ENCODE assay signal across 15 mouse cellular contexts in genomic region chr8:105477792-105478191, GRCm38 (mm10). TPM values are rescaled to one million over a fixed set of nuclear protein-coding genes. Genes with fewer than 3 reads are reported as not detected.
DNase-seq lines count a peak whose midpoint lies in the region; ATAC-seq and TF ChIP-seq lines count a peak whose summit lies in the region.
"Had no signal": no experiment of that assay in that cellular context is flagged by ENCODE, and none has a peak within 500 bp of the region (broad histone marks: within the 10 kb centered on the region; RNA-seq: fewer than 3 reads in every experiment).

No protein-coding gene starts in this region.

- no peak for TF ChIP-seq CTCF in heart, adult 2 months (IDR thresholded peaks at IDR 0.05)
- no peak for TF ChIP-seq CTCF in heart, postnatal 0 days (IDR thresholded peaks at IDR 0.05; ENCODE audit: low read depth)
- TF ChIP-seq CTCF in hindbrain, postnatal 0 days (IDR thresholded peaks at IDR 0.05; ENCODE audit: low read depth): no peak

- no peaks in the 10 kb centered on the region for H3K79me2 ChIP-seq in heart, adult 2 months (replicated peaks; ENCODE audit: control insufficient read depth, insufficient read depth, low read length)

- TF ChIP-seq POLR2A in heart, adult 2 months (IDR thresholded peaks at IDR 0.05; ENCODE audit: insufficient read depth, low read depth, low read length): no peak

- H3K4me1 ChIP-seq in heart, adult 2 months (ENCODE audit: control insufficient read depth, insufficient read depth, low read length): peaks cover 13% of the 10 kb centered on the region
- peaks cover 65% of the 10 kb centered on the region for H3K4me1 ChIP-seq in heart, embryonic 13.5 days
- peaks cover 38 to 44% of the 10 kb centered on the region in 2 experiments for H3K4me1 ChIP-seq in heart, embryonic 14.5 days (ENCODE audit: control insufficient read depth in 2 of 2, insufficient read depth in 2 of 2, low read length in 2 of 2)
- H3K4me1 ChIP-seq in heart, postnatal 0 days (ENCODE audit: control insufficient read depth, insufficient read depth): peaks cover 16% of the 10 kb centered on the region
- H3K4me1 ChIP-seq in hindbrain, postnatal 0 days (ENCODE audit: insufficient read depth, low read length): peaks cover 23% of the 10 kb centered on the region

- H3K27ac ChIP-seq in heart, adult 2 months: peak overlapping the region; percentile 1; the same call in 1 of the 2 replicates
- peak overlapping the region; percentile 34 for H3K27ac ChIP-seq in heart, embryonic 13.5 days (replicated peaks)
- peak overlapping the region; percentile 36 to 67 for H3K27ac ChIP-seq in heart, embryonic 14.5 days (replicated peaks in 1 of 2; ENCODE audit: control insufficient read depth in 1 of 2, insufficient read depth in 1 of 2, low read depth in 2 of 2, low read length in 2 of 2)
- H3K27ac ChIP-seq in heart, postnatal 0 days (ENCODE audit: low read depth): peak overlapping the region; percentile 55
- no peak overlapping the region for H3K27ac ChIP-seq in hindbrain, postnatal 0 days
- H3K27ac ChIP-seq: embryonic facial prominence, embryonic 15.5 days; forebrain, embryonic 15.5 days; hindbrain, embryonic 14.5 days had no signal

- peak in 1 of 2 experiments; percentile 21 for DNase-seq in heart, adult 2 months
- DNase-seq in heart, postnatal 25 days (ENCODE audit: low spot score): no peak
- no peak for DNase-seq in heart, postnatal 36 days
- no peak for DNase-seq in heart, postnatal 0 days (ENCODE audit: low spot score)
- no peak for DNase-seq in hindbrain, postnatal 0 days (ENCODE audit: low spot score)
- DNase-seq: adrenal gland, adult 8-10 months had no signal

- no peaks in the 10 kb centered on the region for H3K9me3 ChIP-seq in heart, embryonic 13.5 days
- no peaks in the 10 kb centered on the region for H3K9me3 ChIP-seq in heart, embryonic 14.5 days (ENCODE audit: control insufficient read depth, low read length)
- H3K9me3 ChIP-seq in heart, postnatal 0 days (replicated peaks; ENCODE audit: control insufficient read depth, low read length): no peaks in the 10 kb centered on the region
- H3K9me3 ChIP-seq in hindbrain, postnatal 0 days (ENCODE audit: low read length): no peaks in the 10 kb centered on the region
- H3K9me3 ChIP-seq: embryonic facial prominence, embryonic 15.5 days; forebrain, embryonic 15.5 days; hindbrain, embryonic 10.5 days had no signal

- 43% methylated on average over 3 of the region's 3 CpGs for WGBS in heart, adult 2 months
- 31% methylated on average over 3 of the region's 3 CpGs for WGBS in heart, embryonic 13.5 days
- 35% methylated on average over 3 of the region's 3 CpGs for WGBS in heart, embryonic 14.5 days
- 32% methylated on average over 3 of the region's 3 CpGs for WGBS in heart, postnatal 0 days
- WGBS in hindbrain, postnatal 0 days: 75% methylated on average over 3 of the region's 3 CpGs

- no peak for ATAC-seq in heart, embryonic 13.5 days (ENCODE audit: extremely low read depth, insufficient number of reproducible peaks, low FRiP score, low TSS enrichment)
- ATAC-seq in heart, embryonic 14.5 days (ENCODE audit: insufficient number of reproducible peaks, insufficient read depth, low FRiP score, low read depth): no peak
- no peak for ATAC-seq in heart, postnatal 0 days (ENCODE audit: insufficient read depth, low read depth)
- ATAC-seq in hindbrain, postnatal 0 days: no peak
- ATAC-seq: forebrain, embryonic 15.5 days; intestine, embryonic 16.5 days had no signal

- no peak overlapping the region for H3K9ac ChIP-seq in heart, adult 2 months (ENCODE audit: low read depth, low read length)
- no peak overlapping the region for H3K9ac ChIP-seq in heart, embryonic 13.5 days
- H3K9ac ChIP-seq in heart, embryonic 14.5 days (ENCODE audit: low read length): no peak overlapping the region
- no peak overlapping the region; the same call in 1 of the 2 replicates for H3K9ac ChIP-seq in heart, postnatal 0 days (replicated peaks; ENCODE audit: low read depth, low read length)
- H3K9ac ChIP-seq in hindbrain, postnatal 0 days (replicated peaks; ENCODE audit: low read length): no peak overlapping the region
- H3K9ac ChIP-seq: embryonic facial prominence, embryonic 15.5 days; forebrain, embryonic 15.5 days; hindbrain, embryonic 14.5 days had no signal

- intact Hi-C loops in heart, adult 2 months (cut with DNase I): loop anchor here (2.0 to 5.0 kb wide), 3 partner anchors 35 to 120 kb away; partner anchors contain the start of genes Kctd19 and Lrrc36
- intact Hi-C loops in heart, postnatal 25 days (cut with DNase I): loop anchor here (2.0 kb wide), 2 partner anchors 65 to 119 kb away; partner anchors contain the start of genes Kctd19 and Lrrc36
- intact Hi-C loops in heart, postnatal 36 days (cut with DNase I): loop anchor here (2.0 kb wide), 1 partner anchor 25 kb away; no protein-coding TSS in a partner anchor

- H3K27me3 ChIP-seq in heart, adult 2 months (ENCODE audit: control insufficient read depth, insufficient read depth, low read length): no peaks in the 10 kb centered on the region
- H3K27me3 ChIP-seq in heart, embryonic 13.5 days (replicated peaks): peaks cover 22% of the 10 kb centered on the region
- no peaks in the 10 kb centered on the region for H3K27me3 ChIP-seq in heart, embryonic 14.5 days (ENCODE audit: control insufficient read depth, insufficient read depth, low read length)
- H3K27me3 ChIP-seq in heart, postnatal 0 days (ENCODE audit: control insufficient read depth, insufficient read depth, low read length): no peaks in the 10 kb centered on the region
- H3K27me3 ChIP-seq in hindbrain, postnatal 0 days (ENCODE audit: insufficient read depth, low read length): no peaks in the 10 kb centered on the region
- H3K27me3 ChIP-seq: CH12.LX had no signal

- no peaks in the 10 kb centered on the region; the same call in 1 of the 2 replicates for H3K36me3 ChIP-seq in heart, adult 2 months (ENCODE audit: control insufficient read depth, insufficient read depth, low read length)
- H3K36me3 ChIP-seq in heart, embryonic 13.5 days: peaks cover 23% of the 10 kb centered on the region
- H3K36me3 ChIP-seq in heart, embryonic 14.5 days (ENCODE audit: control insufficient read depth, insufficient read depth, low read length): 0 out of 2 replicates have a peak, but pooled peaks cover 10% of the 10 kb centered on the region
- H3K36me3 ChIP-seq in heart, postnatal 0 days (replicated peaks; ENCODE audit: control insufficient read depth, insufficient read depth, low read length): peaks cover 21% of the 10 kb centered on the region
- H3K36me3 ChIP-seq in hindbrain, postnatal 0 days (ENCODE audit: insufficient read depth, low read length): peaks cover 10% of the 10 kb centered on the region; the same call in 1 of the 2 replicates

- no peak for TF ChIP-seq EP300 in heart, adult 2 months (IDR thresholded peaks at IDR 0.05; ENCODE audit: insufficient read depth, low read depth, low read length)
- TF ChIP-seq EP300 in heart, postnatal 0 days (IDR thresholded peaks at IDR 0.05; ENCODE audit: low read depth): no peak

- no peak overlapping the region for H3K4me2 ChIP-seq in heart, embryonic 13.5 days
- no peak overlapping the region for H3K4me2 ChIP-seq in heart, embryonic 14.5 days (ENCODE audit: low read length)
- no peak overlapping the region for H3K4me2 ChIP-seq in heart, postnatal 0 days (ENCODE audit: low read depth, low read length)
- H3K4me2 ChIP-seq in hindbrain, postnatal 0 days (ENCODE audit: low read depth, low read length): no peak overlapping the region
- H3K4me2 ChIP-seq: embryonic facial prominence, embryonic 15.5 days; forebrain, embryonic 15.5 days; hindbrain, embryonic 14.5 days had no signal

- no peak overlapping the region for H3K4me3 ChIP-seq in heart, adult 2 months
- H3K4me3 ChIP-seq in heart, embryonic 13.5 days: no peak overlapping the region
- H3K4me3 ChIP-seq in heart, embryonic 14.5 days (ENCODE audit: control insufficient read depth in 1 of 2, insufficient read depth in 1 of 2, low read depth in 1 of 2, low read length in 2 of 2): no peak overlapping the region
- no peak overlapping the region for H3K4me3 ChIP-seq in heart, postnatal 0 days (ENCODE audit: low read depth, low read length)
- H3K4me3 ChIP-seq in hindbrain, postnatal 0 days (ENCODE audit: low read length): no peak overlapping the region
- H3K4me3 ChIP-seq: embryonic facial prominence, embryonic 15.5 days; forebrain, embryonic 15.5 days; hindbrain, embryonic 10.5 days had no signal

RNA-seq across cellular contexts. Expression of gene Tppp3, which starts 6.5 kb away (rescaled TPM):
- 10 to 100 TPM; 35.0 to 48.8 TPM for total RNA-seq in heart, adult 2 months (2021)
- 73.7 and 89.2 TPM in 2 replicates for polyA plus RNA-seq in heart, adult 2 months (2012; rRNA removed)
- total RNA-seq in heart, postnatal 25 days (2021): 10 to 100 TPM; 51.4 TPM
- polyA plus RNA-seq in heart, embryonic 13.5 days (2015; fragmentation: Nextera tagmentation; extraction: Ambion mirVana): 12.3 TPM in 2 replicates
- total RNA-seq in heart, postnatal 36 days (2021): 10 to 100 TPM; 43.3 to 45.7 TPM
- polyA plus RNA-seq in heart, embryonic 14.5 days (2014; fragmentation: Nextera tagmentation; extraction: Ambion mirVana): 11.6 and 15.3 TPM in 2 replicates
- 12.9 and 19.8 TPM in 2 replicates for total RNA-seq in heart, postnatal 0 days (2014; rRNA removed; ENCODE audit: low replicate concordance)
- polyA plus RNA-seq in heart, postnatal 0 days (2015; fragmentation: Nextera tagmentation; extraction: Ambion mirVana): 37.8 and 42.3 TPM in 2 replicates
- 106 and 108 TPM in 2 replicates for total RNA-seq in hindbrain, postnatal 0 days (2014; rRNA removed)
- 197 and 201 TPM in 2 replicates for polyA plus RNA-seq in hindbrain, postnatal 0 days (2015; fragmentation: Nextera tagmentation; extraction: Ambion mirVana)
- total RNA-seq: common myeloid progenitor, adult 5-6 weeks had no signal

RNA-seq across cellular contexts. Expression of gene Zdhhc1, which starts 18.9 kb away (rescaled TPM):
- 10 to 100 TPM; 13.0 to 13.3 TPM for total RNA-seq in heart, adult 2 months (2021)
- polyA plus RNA-seq in heart, adult 2 months (2012; rRNA removed): 37.5 and 40.5 TPM in 2 replicates
- 10 to 100 TPM; 12.8 to 13.6 TPM for total RNA-seq in heart, postnatal 25 days (2021)
- polyA plus RNA-seq in heart, embryonic 13.5 days (2015; fragmentation: Nextera tagmentation; extraction: Ambion mirVana): 21.8 and 22.3 TPM in 2 replicates
- 10 to 100 TPM; 14.5 to 14.9 TPM for total RNA-seq in heart, postnatal 36 days (2021)
- polyA plus RNA-seq in heart, embryonic 14.5 days (2014; fragmentation: Nextera tagmentation; extraction: Ambion mirVana): 21.8 and 24.5 TPM in 2 replicates
- total RNA-seq in heart, postnatal 0 days (2014; rRNA removed; ENCODE audit: low replicate concordance): 37.8 and 56.2 TPM in 2 replicates
- polyA plus RNA-seq in heart, postnatal 0 days (2015; fragmentation: Nextera tagmentation; extraction: Ambion mirVana): 19.1 TPM in 2 replicates
- total RNA-seq in hindbrain, postnatal 0 days (2014; rRNA removed): 49.3 and 54.2 TPM in 2 replicates
- polyA plus RNA-seq in hindbrain, postnatal 0 days (2015; fragmentation: Nextera tagmentation; extraction: Ambion mirVana): 31.3 and 34.7 TPM in 2 replicates

RNA-seq across cellular contexts. Expression of gene Hsd11b2, which starts 40.8 kb away (rescaled TPM):
- total RNA-seq in heart, adult 2 months (2021): under 1 TPM in 1 of 2 experiments, not detected in 1; 0.23 TPM
- 0.08 and 0.32 TPM in 2 replicates for polyA plus RNA-seq in heart, adult 2 months (2012; rRNA removed)
- under 1 TPM; 0.13 to 0.36 TPM for total RNA-seq in heart, postnatal 25 days (2021)
- 1.2 and 1.5 TPM in 2 replicates for polyA plus RNA-seq in heart, embryonic 13.5 days (2015; fragmentation: Nextera tagmentation; extraction: Ambion mirVana)
- not detected for total RNA-seq in heart, postnatal 36 days (2021)
- 0.46 and 0.59 TPM in 2 replicates for polyA plus RNA-seq in heart, embryonic 14.5 days (2014; fragmentation: Nextera tagmentation; extraction: Ambion mirVana)
- not detected in 2 replicates for total RNA-seq in heart, postnatal 0 days (2014; rRNA removed; ENCODE audit: low replicate concordance)
- 0.18 and 0.25 TPM in 2 replicates for polyA plus RNA-seq in heart, postnatal 0 days (2015; fragmentation: Nextera tagmentation; extraction: Ambion mirVana)
- 6.1 and 9.9 TPM in 2 replicates for total RNA-seq in hindbrain, postnatal 0 days (2014; rRNA removed)
- polyA plus RNA-seq in hindbrain, postnatal 0 days (2015; fragmentation: Nextera tagmentation; extraction: Ambion mirVana): 6.3 and 7.4 TPM in 2 replicates
- total RNA-seq: CH12.LX; common myeloid progenitor, adult 5-6 weeks had no signal
